Mouse (Mus musculus): Measurements from ENCODE around the gene Ms4a4d. TPM values are rescaled to one million over a fixed set of nuclear protein-coding genes. Genes with fewer than 3 reads are reported as not detected.

The Ms4a4d gene
- polyA plus RNA-seq, 1 experiment: 9.0 TPM

- no peaks in the 10 kb centered on the region for H3K27me3 ChIP-seq (ENCODE audit: control insufficient read depth, insufficient read depth, low read length, poor library complexity, severe bottlenecking)
- no peaks in the 10 kb centered on the region for H3K4me1 ChIP-seq (ENCODE audit: control insufficient read depth, insufficient read depth, low read length)
- no peak overlapping the region for H3K4me3 ChIP-seq (ENCODE audit: low read depth, low read length)
- H3K9ac ChIP-seq (ENCODE audit: low read depth, poor library complexity, severe bottlenecking): no peak overlapping the region
- no peaks in the 10 kb centered on the region for H3K36me3 ChIP-seq (ENCODE audit: control insufficient read depth, insufficient read depth, low read length, poor library complexity, severe bottlenecking)
- no peaks in the 10 kb centered on the region for H3K9me3 ChIP-seq (replicated peaks; ENCODE audit: control insufficient read depth, insufficient read depth, low read length, poor library complexity, severe bottlenecking)
- no peak for TF ChIP-seq EP300 (IDR thresholded peaks at IDR 0.05; ENCODE audit: insufficient read depth, low read depth, low read length)
- no peak for TF ChIP-seq CTCF (IDR thresholded peaks at IDR 0.05; ENCODE audit: low read depth, low read length)
- no peak for TF ChIP-seq POLR2A (IDR thresholded peaks at IDR 0.05; ENCODE audit: insufficient read depth, low read length)
- no peak overlapping the region for H3K27ac ChIP-seq (ENCODE audit: insufficient read depth, low read length)
Observed at GRCm38 (mm10) chr19:11601349-11601748, 64.7 kb downstream of the Ms4a4d start.

- Histone ChIP-seq H3K36me3 (ENCODE audit: control insufficient read depth, insufficient read depth, low read length, poor library complexity, severe bottlenecking) (no peaks in the 10 kb centered on the region), H3K9me3 (replicated peaks; ENCODE audit: control insufficient read depth, insufficient read depth, low read length, poor library complexity, severe bottlenecking) (no peaks in the 10 kb centered on the region), H3K4me1 (ENCODE audit: control insufficient read depth, insufficient read depth, low read length) (no peaks in the 10 kb centered on the region), H3K27ac (ENCODE audit: insufficient read depth, low read length) (no peak overlapping the region), H3K4me3 (ENCODE audit: low read depth, low read length) (no peak overlapping the region), H3K27me3 (ENCODE audit: control insufficient read depth, insufficient read depth, low read length, poor library complexity, severe bottlenecking) (no peaks in the 10 kb centered on the region), H3K9ac (ENCODE audit: low read depth, poor library complexity, severe bottlenecking) (no peak overlapping the region)
- TF ChIP-seq POLR2A (IDR thresholded peaks at IDR 0.05; ENCODE audit: insufficient read depth, low read length) (no peak), CTCF (IDR thresholded peaks at IDR 0.05; ENCODE audit: low read depth, low read length) (peak; percentile 14)
Observed at GRCm38 (mm10) chr19:11602026-11602425, 65.4 kb downstream of the Ms4a4d start.

- H3K27me3 ChIP-seq (ENCODE audit: control insufficient read depth, insufficient read depth, low read length, poor library complexity, severe bottlenecking): no peaks in the 10 kb centered on the region
- no peaks in the 10 kb centered on the region for H3K9me3 ChIP-seq (replicated peaks; ENCODE audit: control insufficient read depth, insufficient read depth, low read length, poor library complexity, severe bottlenecking)
- no peak within 1 kb of the TSS for H3K9ac ChIP-seq (ENCODE audit: low read depth, poor library complexity, severe bottlenecking)
- no peak within 1 kb of the TSS for H3K27ac ChIP-seq (ENCODE audit: insufficient read depth, low read length)
- H3K4me3 ChIP-seq (ENCODE audit: low read depth, low read length): no peak within 1 kb of the TSS
- H3K36me3 ChIP-seq (ENCODE audit: control insufficient read depth, insufficient read depth, low read length, poor library complexity, severe bottlenecking): no peaks in the 10 kb centered on the region
- H3K4me1 ChIP-seq (ENCODE audit: control insufficient read depth, insufficient read depth, low read length): no peaks in the 10 kb centered on the region
- TF ChIP-seq POLR2A (IDR thresholded peaks at IDR 0.05; ENCODE audit: insufficient read depth, low read length) (no peak), CTCF (IDR thresholded peaks at IDR 0.05; ENCODE audit: low read depth, low read length) (no peak), EP300 (IDR thresholded peaks at IDR 0.05; ENCODE audit: insufficient read depth, low read depth, low read length) (no peak)
Observed at GRCm38 (mm10) chr19:11604603-11605002, 68.0 kb downstream of the Ms4a4d start, which contains the start of gene Ms4a6d. Ms4a6d (minus strand) TSS chr19:11604849.

Other genes with a start within 250 kb of the Ms4a4d start
- gene Ms4a14, start 222.3 kb upstream of the Ms4a4d start, polyA plus RNA-seq (2011; ENCODE audit: insufficient read depth, insufficient read length, low read depth, missing spikeins): not detected in 2 replicates
- gene Ms4a7, start 200.7 kb upstream of the Ms4a4d start, polyA plus RNA-seq (2011; ENCODE audit: insufficient read depth, insufficient read length, low read depth, missing spikeins): not detected in 2 replicates
- gene Ms4a4a, start 161.3 kb upstream of the Ms4a4d start, polyA plus RNA-seq (2011; ENCODE audit: insufficient read depth, insufficient read length, low read depth, missing spikeins): not detected in 2 replicates
- not detected in 2 replicates for gene Ms4a4c, start 132.0 kb upstream of the Ms4a4d start, polyA plus RNA-seq (2011; ENCODE audit: insufficient read depth, insufficient read length, low read depth, missing spikeins)
- gene Ms4a4b, start 93.2 kb upstream of the Ms4a4d start, polyA plus RNA-seq (2011; ENCODE audit: insufficient read depth, insufficient read length, low read depth, missing spikeins): not detected in 2 replicates
- gene Ms4a6c, start 67.4 kb upstream of the Ms4a4d start, polyA plus RNA-seq (2011; ENCODE audit: insufficient read depth, insufficient read length, low read depth, missing spikeins): not detected in 2 replicates
- gene Gm8369, start 50.9 kb upstream of the Ms4a4d start, polyA plus RNA-seq (2011; ENCODE audit: insufficient read depth, insufficient read length, low read depth, missing spikeins): not detected in 2 replicates
- not detected in 2 replicates for gene Ms4a6b, start 20.3 kb upstream of the Ms4a4d start, polyA plus RNA-seq (2011; ENCODE audit: insufficient read depth, insufficient read length, low read depth, missing spikeins)
- not detected in 2 replicates for gene Ms4a6d, start 68.0 kb downstream of the Ms4a4d start, polyA plus RNA-seq (2011; ENCODE audit: insufficient read depth, insufficient read length, low read depth, missing spikeins)
- gene Ms4a2, start 86.9 kb downstream of the Ms4a4d start, polyA plus RNA-seq (2011; ENCODE audit: insufficient read depth, insufficient read length, low read depth, missing spikeins): not detected in 2 replicates
- gene Ms4a3, start 104.0 kb downstream of the Ms4a4d start, polyA plus RNA-seq (2011; ENCODE audit: insufficient read depth, insufficient read length, low read depth, missing spikeins): not detected in 2 replicates
- not detected in 2 replicates for gene Oosp2, start 123.8 kb downstream of the Ms4a4d start, polyA plus RNA-seq (2011; ENCODE audit: insufficient read depth, insufficient read length, low read depth, missing spikeins)
- gene Oosp1, start 154.3 kb downstream of the Ms4a4d start, polyA plus RNA-seq (2011; ENCODE audit: insufficient read depth, insufficient read length, low read depth, missing spikeins): not detected in 2 replicates
- gene Oosp3, start 160.3 kb downstream of the Ms4a4d start, polyA plus RNA-seq (2011; ENCODE audit: insufficient read depth, insufficient read length, low read depth, missing spikeins): not detected in 2 replicates
- not detected in 2 replicates for gene Gif, start 210.8 kb downstream of the Ms4a4d start, polyA plus RNA-seq (2011; ENCODE audit: insufficient read depth, insufficient read length, low read depth, missing spikeins)
- gene Mrpl16, start 233.6 kb downstream of the Ms4a4d start, polyA plus RNA-seq (2011; ENCODE audit: insufficient read depth, insufficient read length, low read depth, missing spikeins): 46.5 and 49.6 TPM in 2 replicates

All from ES-Bruce4 (cell line).